Mouse (Mus musculus) gonadal fat pad, adult 2 months (tissue): Measurements from ENCODE around the gene Wdfy3. TPM values are rescaled to one million over a fixed set of nuclear protein-coding genes. Genes with fewer than 3 reads are reported as not detected.
"Not testable (repeated sequence)": the region's sequence is repeated elsewhere in the genome, so short reads cannot be mapped to it uniquely, and the experiment has no call there.

Experiments used
- DNase-seq: peaks from one replicate; pipeline ENCODE4 v3.0.0-alpha.2; 2012; ENCODE audit warnings: low read depth
- polyA plus RNA-seq: library from polyadenylated mRNA; depleted of rRNA; stranded (reverse); fragments of >200 nt; gene quantifications from 2 replicates; pipeline ENCODE4 v1.2.3, GENCODE M21; 2012

Gene Wdfy3
- polyA plus RNA-seq, 1 experiment: 21.9 TPM

GRCm38 (mm10) chr5:101887989-101888388, 181.7 kb downstream of the Wdfy3 start:
- DNase-seq: no peak

DNA sequence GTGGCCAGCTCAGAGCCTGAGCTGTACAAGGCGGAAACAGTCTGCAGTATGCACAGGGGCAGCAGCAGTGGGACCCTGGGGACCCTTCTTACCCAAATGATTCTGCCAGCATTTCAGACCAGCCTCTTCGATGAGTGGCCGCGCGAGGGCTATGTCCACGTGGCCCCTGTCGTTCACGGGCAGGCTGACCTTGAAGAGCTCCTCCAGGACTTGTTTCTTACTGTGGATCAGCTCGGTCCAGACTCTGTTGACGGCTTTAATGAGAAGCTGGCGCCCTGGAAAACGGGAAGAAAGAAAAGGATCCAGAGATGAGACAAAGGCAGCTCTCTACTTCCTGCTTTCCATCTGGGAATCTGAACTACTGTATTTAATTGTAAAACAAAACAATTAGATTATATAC, 184.7 kb downstream of the Wdfy3 start:
- DNase-seq: no peak

- no peak for DNase-seq
Measured at GRCm38 (mm10) chr5:101882191-101882590, 187.5 kb downstream of the Wdfy3 start.

- no peak for DNase-seq
Measured at GRCm38 (mm10) chr5:101879914-101880313, 189.8 kb downstream of the Wdfy3 start.

- DNase-seq: no peak
Measured at GRCm38 (mm10) chr5:101878403-101878802, 191.3 kb downstream of the Wdfy3 start.

DNA sequence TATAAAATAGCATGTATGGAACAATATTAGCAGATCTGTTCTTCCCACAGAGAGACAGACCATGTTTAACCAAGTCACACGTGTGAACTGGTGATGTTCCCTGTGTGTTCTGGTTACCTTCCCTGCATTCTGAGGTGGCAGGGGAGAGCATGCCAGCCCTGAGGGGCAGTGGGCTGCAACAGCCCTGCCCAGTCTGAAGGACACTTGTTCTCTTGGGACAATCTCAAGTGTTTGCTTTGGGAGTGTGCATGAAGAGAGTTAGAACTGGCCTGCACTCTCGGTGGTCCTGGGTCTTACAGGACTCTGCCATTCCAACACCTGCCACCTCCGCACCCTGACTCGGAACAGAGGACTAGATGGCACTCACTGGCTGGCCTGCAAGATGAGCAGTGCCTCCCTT, 193.5 kb downstream of the Wdfy3 start:
- DNase-seq: no peak

DNA sequence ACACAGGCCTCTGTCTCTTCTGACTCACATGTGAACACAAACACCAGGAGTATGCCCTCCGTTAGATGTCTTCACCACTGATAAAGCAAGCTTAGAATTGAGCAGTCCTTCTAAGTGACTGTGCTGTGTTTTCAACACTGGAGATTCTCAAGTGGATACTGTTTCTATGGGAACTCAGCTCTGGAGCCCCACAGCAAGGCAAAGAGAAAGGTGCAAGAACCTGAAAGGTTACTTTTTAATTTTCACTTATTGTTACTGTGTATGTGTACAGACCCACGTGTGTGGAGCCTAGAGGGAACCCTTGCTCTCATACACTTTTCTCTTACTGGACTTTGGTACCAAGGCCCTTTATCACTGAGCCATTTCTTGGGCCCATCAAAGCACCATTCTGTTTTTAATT, 203.0 kb downstream of the Wdfy3 start:
- DNase-seq: no peak

DNA sequence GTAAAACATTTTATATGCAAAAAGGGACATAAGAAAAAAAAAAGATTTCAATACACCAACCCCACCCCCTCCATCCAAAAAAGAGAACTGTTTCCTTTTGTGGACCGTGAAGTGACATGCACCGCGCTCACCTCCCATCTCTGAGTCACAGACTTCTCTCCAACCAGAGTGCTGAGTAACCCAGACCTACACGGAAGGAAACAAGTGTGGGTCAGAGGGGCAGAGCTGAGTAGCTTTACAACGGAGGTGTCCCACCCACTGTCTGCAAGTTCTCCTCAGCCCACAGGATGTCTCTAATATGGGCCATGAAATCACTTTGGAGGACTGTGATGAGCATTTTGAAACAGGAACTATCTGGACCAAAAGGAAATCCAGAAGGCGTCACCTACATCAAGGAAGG, 205.8 kb downstream of the Wdfy3 start:
- DNase-seq: no peak

DNA sequence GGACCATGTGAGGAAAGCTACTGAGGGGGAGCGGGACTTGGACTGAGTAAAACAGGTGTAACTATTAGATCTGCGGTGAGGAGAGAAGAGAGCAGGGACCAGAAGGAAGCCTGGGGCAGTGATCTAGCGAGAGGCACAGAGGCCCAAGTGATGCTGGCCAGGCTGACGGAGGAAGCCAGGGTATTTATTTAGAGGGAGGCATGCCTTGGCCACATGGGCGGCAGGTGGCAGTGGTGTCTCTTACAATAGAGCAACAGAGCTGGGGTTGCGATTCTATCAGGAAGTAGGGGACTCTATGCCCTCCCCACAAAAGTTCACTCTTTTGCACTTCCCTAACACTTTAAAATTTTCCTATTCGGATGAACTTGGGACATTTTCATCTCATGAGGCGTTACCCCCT, 207.1 kb downstream of the Wdfy3 start:
- DNase-seq: no peak

DNA sequence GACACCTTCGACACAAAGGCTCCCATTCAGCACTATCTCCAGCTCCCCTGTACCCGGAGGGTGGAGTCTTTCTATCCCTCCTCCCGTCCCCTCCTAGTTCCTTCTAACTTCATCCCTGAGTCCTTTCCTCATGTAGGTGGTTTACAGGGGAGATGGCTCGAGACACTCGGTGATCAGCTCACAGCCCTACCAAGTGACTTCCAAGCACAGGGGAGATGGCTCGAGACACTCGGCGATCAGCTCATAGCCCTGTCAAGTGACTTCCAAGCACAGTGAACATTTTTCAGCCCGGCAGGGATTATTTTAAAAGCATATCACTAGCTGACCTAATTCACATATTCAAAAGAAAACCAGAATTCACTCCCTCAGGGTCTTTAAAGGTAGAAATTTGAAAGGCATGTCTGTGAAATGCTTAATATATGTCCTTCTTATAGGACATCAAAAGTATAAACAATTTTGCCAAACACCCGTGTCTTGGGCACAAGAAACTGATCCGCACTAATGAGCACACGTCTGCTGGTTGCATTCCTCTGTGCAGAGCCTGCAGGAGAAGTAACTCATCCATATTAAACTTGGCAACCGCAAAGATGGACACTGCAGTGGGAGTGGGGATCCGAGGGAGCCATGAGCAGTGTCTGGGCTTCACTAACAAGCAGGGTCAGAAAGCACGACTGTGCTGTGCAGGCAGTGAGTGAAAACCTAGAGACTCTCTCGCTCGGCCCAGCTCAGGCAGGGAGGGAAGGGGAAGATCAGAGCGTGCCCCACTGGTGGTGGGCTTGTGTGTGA, 207.7 kb downstream of the Wdfy3 start:
- DNase-seq: no peak

DNA sequence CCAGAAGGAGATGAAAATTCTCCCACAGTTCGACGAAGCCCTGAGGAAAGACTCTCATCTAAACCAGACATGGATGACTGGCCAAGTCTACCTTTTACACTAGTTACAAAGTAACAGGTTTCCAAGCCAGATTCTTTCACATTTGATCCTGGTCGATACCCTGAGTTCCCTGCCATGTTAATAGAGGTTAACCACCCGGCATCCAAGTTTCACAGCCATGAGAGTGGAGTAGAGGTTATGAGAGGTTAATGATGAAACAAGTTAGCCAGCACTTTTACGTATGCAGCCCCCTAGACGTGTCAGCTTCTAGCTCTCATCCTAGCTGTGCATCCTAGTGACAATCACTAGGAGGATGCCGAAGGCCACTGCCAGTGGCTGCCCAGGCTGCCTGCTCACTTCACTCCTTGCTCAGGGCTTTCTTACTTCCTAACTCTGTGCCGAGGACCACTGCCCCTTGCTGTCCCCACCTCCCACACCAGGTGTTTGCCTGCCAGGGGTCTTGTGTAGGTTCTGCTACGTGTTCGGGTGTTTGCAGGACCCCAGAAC, 210.8 kb downstream of the Wdfy3 start:
- DNase-seq: no peak

GRCm38 (mm10) chr5:101855475-101855874, 214.2 kb downstream of the Wdfy3 start:
- no peak for DNase-seq

- no peak for DNase-seq
Measured at GRCm38 (mm10) chr5:101854667-101855066, 215.1 kb downstream of the Wdfy3 start.

DNA sequence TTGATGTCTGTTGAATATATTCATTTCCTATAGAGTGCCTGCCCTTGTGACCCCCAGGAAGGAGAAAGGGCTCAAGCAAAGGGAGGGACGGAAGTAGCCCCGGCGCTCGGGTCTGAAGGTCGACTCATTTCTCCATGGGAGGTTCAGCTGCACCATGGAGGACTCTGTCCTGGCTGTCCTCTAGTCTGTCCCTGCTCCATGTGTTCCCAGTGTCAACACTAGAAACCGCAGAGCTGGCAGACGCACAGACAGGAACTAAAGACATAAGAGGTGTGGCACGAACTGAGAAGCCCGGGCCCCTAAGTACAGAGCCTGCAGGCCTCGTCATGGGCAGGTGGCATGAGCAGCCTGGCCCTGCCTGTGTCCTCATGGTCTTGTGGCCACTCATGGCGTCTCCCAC, 215.6 kb downstream of the Wdfy3 start:
- DNase-seq: no peak

DNA sequence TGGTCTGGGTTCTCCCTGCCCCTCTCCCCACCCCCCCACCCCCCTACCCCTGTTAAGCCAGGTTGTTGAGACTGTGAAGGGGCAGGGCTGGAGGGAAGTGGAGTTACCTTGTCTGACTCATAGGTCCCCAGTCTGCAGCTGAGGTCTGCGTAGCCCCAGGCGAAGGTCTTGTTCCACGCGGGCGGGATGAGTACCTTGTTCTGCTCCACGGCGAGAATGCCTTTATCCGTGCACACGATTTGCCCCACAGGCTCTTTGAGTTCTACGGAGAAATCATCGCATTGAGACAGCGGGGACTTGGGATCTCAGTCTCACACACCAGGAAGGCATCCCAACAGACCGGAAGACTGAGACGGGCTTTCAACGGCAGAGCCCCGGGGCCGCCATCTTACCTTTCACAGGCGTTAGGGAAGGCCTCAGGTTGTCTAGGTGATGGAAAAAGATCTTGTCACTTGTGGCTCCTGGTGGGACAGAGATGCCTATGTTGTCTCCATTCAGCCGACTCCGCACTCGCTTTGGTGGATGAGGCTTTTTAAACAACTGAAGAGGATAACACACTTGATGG, 217.5 kb downstream of the Wdfy3 start:
- DNase-seq: no peak

DNA sequence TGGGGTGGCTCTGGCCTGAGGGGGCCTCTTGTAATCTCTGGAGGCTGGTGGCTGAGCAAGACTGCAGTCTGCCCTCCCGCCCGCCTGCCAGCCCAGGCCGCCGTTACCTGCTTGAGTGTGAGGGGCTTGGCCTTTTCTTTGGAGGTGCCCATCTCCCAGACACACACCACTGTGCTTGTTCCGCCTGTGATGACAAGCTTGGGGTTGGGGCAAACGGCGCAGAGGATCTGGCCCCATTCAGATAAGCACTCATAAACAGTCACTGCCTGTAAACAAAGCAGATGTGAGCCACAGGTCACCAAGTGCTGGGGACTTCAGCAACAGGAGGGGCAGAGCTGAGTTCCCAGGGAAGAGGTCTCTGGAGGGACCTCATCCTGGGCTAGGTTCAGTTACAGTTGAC, 218.6 kb downstream of the Wdfy3 start:
- DNase-seq: no peak

DNA sequence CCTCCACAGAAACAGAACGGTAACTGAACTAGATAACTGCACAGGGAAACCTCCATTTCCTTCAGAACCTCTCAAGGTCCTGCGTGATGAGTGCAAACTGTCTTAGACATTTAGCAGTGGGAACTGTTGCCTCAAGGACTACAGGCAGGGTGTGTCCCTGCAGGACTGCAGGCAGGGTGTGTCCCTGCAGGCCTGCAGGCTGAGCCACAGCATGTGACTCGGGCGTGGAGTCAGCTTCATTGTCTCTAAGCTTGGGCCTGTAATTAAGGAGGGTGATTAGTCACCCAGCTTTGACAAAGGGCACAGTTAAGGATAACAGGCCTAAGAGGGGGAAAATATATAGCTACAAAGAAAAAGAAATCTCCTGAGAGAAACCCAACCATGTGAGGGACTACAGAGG, 222.0 kb downstream of the Wdfy3 start:
- no peak for DNase-seq

DNA sequence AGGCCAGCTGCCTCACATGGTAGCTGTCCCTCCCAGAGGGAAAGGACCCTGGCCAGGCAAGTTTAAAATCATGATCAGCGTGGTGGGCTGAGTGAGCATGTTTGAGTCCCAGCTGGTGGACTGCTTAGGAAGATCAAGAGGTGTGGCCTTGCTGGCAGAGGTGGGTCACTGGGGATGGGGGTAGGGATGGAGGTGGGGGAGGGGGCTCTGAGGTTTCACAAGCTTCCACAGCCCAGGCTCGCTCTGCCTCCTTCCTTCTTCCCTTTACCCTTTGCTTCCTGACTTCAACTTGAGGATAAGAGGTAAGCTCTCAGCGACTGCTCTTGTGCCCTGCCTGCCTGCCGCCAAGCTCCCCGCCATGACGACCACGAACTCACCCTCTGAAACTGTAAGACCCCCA, 222.4 kb downstream of the Wdfy3 start:
- no peak for DNase-seq

GRCm38 (mm10) chr5:101845930-101846329, 223.8 kb downstream of the Wdfy3 start:
- DNase-seq: no peak

- no peak for DNase-seq
Measured at GRCm38 (mm10) chr5:101845011-101845410, 224.7 kb downstream of the Wdfy3 start.

GRCm38 (mm10) chr5:101840476-101840875, 229.2 kb downstream of the Wdfy3 start:
- DNase-seq: no peak

DNA sequence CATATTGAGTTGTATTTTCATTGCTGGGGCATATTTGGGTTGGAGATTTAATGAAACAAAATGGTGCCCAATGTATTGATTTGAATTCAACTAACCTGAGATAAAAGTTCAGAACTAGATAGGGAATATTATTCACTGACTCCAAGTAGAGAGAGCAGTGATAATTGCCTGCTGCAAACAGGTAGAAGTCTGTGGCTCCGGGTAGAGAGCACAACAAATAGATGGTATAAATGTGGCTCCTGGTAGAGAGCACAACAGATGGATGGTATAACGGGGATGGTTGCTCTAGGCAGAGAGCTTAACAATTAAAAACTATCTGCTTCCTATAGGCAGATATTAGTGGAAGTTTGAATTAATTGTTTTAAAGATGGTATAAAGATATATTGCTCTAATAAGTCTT, 232.1 kb downstream of the Wdfy3 start:
- DNase-seq: not testable (repeated sequence)

DNA sequence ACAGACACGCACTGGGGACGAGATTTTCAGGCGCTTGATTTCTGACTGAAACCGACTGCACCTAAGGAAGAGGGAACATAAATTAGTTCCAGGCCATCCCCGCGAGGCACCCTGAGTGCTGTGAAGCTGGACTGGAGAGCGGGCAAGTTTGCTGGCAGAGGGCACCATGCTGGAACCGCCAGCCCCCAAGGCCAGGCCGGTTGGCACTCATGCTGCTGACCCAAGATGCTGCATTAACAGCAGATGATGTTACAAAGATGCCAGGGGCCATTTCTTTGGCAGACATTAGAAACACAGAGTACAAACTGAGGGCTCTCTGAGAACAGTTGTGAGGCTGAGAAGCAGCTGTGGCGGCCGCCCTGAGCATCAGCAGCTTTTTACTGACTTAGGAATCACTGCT, 233.5 kb downstream of the Wdfy3 start:
- DNase-seq: no peak
